Mouse (Mus musculus) midbrain, embryonic 16.5 days (tissue): ENCODE measurements around the gene Pcsk7. TPM values are rescaled to one million over a fixed set of nuclear protein-coding genes. Genes with fewer than 3 reads are reported as not detected.
A peak's percentile ranks its signal among the peaks of the same experiment; 100 is the strongest.

Source experiments
- ATAC-seq: fragments of 200-750 bp; cut with Nextera tagmentation; 2 replicates; pipeline ENCODE4 v1.8.0; 2017; ENCODE audit warnings: moderate TSS enrichment
- H3K27ac ChIP-seq: fragments of 300-500 bp; sonication (generic); 2 replicates; pipeline ENCODE4 v1.5.1; 2014; ENCODE audit warnings: mild to moderate bottlenecking, low read length, mixed read lengths
- H3K27me3 ChIP-seq: fragments of 300-500 bp; sonication (generic); 2 replicates; pipeline ENCODE4 v1.6.1; 2014; ENCODE audit warnings: low read depth, low read length, mixed read lengths; ENCODE audit not compliant: control insufficient read depth, insufficient read depth
- H3K36me3 ChIP-seq: fragments of 300-500 bp; sonication (generic); 2 replicates; pipeline ENCODE4 v1.6.1; 2014; ENCODE audit warnings: mild to moderate bottlenecking, low read length, moderate library complexity, mixed read lengths; ENCODE audit not compliant: control insufficient read depth, insufficient read depth
- H3K4me1 ChIP-seq: fragments of 300-500 bp; sonication (generic); 2 replicates; pipeline ENCODE4 v1.6.1; 2014; ENCODE audit warnings: mild to moderate bottlenecking, low read length, mixed read lengths; ENCODE audit not compliant: control insufficient read depth, insufficient read depth
- H3K4me2 ChIP-seq: fragments of 300-500 bp; sonication (generic); 2 replicates; pipeline ENCODE4 v1.6.1; 2014; ENCODE audit warnings: mild to moderate bottlenecking, low read length, mixed read lengths
- H3K4me3 ChIP-seq: fragments of 300-500 bp; sonication (generic); 2 replicates; pipeline ENCODE4 v1.5.1; 2014; ENCODE audit warnings: low read depth, mild to moderate bottlenecking, low read length, moderate library complexity, mixed read lengths
- H3K9ac ChIP-seq: fragments of 300-500 bp; sonication (generic); 2 replicates; pipeline ENCODE4 v1.6.1; 2014; ENCODE audit warnings: low read depth, low read length, mixed read lengths
- H3K9me3 ChIP-seq: fragments of 300-500 bp; sonication (generic); replicated peaks from 2 replicates; pipeline ENCODE4 v1.6.1; 2014; ENCODE audit warnings: mild to moderate bottlenecking, low read length, mixed read lengths; ENCODE audit not compliant: control insufficient read depth, poor library complexity, severe bottlenecking
- WGBS: fragments of 180-500 bp; shearing (Covaris S2); extraction: QIAGEN DNeasy Blood & Tissue Kit; methylation state at CpG from one replicate; pipeline ENCODE4 v1.1.7; 2014; 5-methylcytosine and 5-hydroxymethylcytosine counted together
- polyA plus RNA-seq: library from polyadenylated mRNA; unstranded; fragments of >200 nt; fragmentation: Nextera tagmentation; extraction: Ambion mirVana; gene quantifications from 2 replicates; pipeline ENCODE4 v1.2.1, GENCODE M21; 2015

Gene Pcsk7
- polyA plus RNA-seq, 1 experiment from 2014 or later = 22.6 TPM

DNA sequence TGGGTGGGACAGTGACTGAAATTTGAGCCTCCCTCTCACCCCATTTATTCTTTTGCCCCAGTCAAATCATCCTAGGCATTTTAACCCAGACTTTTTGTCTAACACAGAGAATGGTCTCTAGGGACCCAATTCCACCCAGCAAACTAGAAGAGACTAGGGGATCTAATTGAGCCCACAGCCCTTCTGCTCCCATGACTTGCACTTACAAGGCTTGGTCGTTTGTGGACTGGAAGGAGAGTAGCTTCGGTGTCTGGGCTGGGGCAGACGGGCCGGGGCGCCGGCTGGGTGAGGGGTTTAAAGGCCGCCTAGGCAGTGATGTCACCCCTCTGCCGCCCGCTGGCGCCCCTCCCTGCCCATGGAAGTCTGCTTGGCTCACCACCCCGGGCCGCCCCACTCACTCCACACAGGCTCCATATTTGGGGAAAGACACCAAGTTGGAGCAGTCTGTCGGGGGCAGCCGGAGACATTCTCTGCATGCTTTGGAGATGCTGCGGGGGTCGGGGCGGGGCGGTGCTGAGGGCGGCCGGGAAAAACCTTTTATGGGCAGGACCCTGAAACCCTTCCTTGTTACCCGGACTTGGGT lies 29.4 kb downstream of the Pcsk7 start, which contains the start of gene Tagln:
Gene Tagln, minus strand, starts transcription at position 431 of the 583 bp plus-strand sequence.
- H3K36me3 ChIP-seq = peaks cover 10% of the 10 kb centered on the region
- H3K9me3 ChIP-seq = no peaks in the 10 kb centered on the region
- ATAC-seq = no peak
- H3K27me3 ChIP-seq = no peaks in the 10 kb centered on the region
- 9% methylated on average over 21 of the region's 21 CpGs for WGBS
- no peak within 1 kb of the TSS for H3K27ac ChIP-seq
- H3K4me2 ChIP-seq = peak within 1 kb of the TSS; percentile 33
- no peak within 1 kb of the TSS; the same call in 1 of the 2 replicates for H3K9ac ChIP-seq
- no peak within 1 kb of the TSS for H3K4me3 ChIP-seq
- H3K4me1 ChIP-seq = no peaks in the 10 kb centered on the region

DNA sequence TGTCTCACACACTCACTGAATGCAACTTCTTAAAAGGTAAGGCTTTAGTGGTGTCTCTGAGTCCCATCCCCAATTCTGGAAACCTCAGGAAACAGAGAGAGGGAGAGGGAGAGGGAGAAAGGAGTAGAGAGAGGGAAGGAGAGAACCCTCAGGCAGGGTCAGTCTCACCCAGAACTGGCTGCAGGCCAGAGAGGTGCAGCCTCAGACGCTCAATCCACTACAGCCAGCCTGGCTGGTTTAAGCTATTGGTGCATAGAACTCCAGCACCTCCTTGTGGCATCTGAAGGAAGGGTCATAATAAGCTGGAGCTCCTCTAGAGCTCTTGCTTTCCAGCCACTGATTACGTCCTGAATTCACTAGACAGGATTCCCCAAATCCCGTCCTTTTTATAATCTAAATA lies 30.6 kb downstream of the Pcsk7 start:
- peaks cover 9% of the 10 kb centered on the region; the same call in 1 of the 2 replicates for H3K36me3 ChIP-seq
- no peaks in the 10 kb centered on the region for H3K4me1 ChIP-seq
- 23% methylated on average over 3 of the region's 3 CpGs for WGBS
- no peak overlapping the region for H3K9ac ChIP-seq
- H3K9me3 ChIP-seq = no peaks in the 10 kb centered on the region
- no peak overlapping the region for H3K4me3 ChIP-seq
- H3K27me3 ChIP-seq = no peaks in the 10 kb centered on the region
- no peak for ATAC-seq
- no peak overlapping the region for H3K4me2 ChIP-seq
- H3K27ac ChIP-seq = no peak overlapping the region

DNA sequence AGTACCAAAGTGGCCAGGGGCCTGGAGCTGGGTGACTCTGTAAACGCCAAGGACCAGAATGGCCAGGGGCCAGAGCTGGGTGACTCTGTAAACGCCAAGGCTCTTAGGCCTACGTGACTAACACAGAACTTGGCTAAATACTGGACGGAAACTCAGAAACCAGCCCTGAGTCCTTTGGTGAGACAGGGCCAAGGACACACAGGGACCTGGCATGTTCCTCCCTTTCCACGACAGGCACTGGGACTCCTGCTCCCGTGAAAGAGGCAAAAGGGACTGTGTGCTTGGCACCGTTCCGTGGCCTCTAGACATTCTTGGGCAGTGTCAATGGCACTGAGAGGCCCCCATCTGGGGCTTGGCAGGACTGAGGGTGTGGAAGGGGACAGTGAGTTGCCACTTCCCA lies 31.8 kb downstream of the Pcsk7 start:
- 92% methylated on average over 8 of the region's 8 CpGs for WGBS
- peaks cover 13% of the 10 kb centered on the region for H3K36me3 ChIP-seq

DNA sequence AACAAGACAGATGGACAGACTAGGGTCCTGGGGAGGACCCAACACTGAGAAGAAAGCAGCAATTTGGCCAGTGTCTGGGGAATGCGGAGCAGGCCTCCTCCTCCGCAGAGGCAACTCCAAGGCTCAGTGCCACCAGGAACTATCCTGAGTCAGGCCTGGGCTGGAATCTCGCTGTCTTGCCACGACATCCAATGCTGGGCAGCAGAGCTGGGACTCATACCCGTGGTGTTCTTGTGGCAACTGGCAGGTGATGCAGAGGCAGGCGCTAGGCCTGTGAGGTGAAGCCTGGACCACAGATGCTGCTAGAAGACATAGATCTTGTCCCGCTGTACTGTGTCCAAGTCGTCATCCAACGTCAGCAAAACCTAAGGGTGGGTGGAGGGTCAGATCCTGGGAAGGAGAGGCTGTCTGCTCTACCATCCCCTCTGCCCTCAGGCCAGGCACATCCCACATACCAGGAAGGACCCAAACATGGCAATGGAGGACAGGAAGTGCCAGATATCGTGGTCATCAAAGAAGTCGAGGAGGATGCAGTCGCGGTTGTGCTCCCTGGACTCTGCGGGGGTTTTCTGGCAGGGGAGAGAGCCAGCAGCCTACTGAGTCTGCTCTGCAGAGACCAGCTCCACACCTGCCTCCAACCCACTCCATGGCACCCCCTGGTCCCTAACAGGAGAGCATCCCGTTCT lies 32.8 kb downstream of the Pcsk7 start:
- 89% methylated on average over 15 of the region's 15 CpGs for WGBS
- Histone ChIP-seq H3K27me3 (no peaks in the 10 kb centered on the region), H3K4me2 (no peak overlapping the region), H3K9me3 (no peaks in the 10 kb centered on the region), H3K9ac (no peak overlapping the region), H3K4me1 (no peaks in the 10 kb centered on the region), H3K4me3 (no peak overlapping the region), H3K36me3 (peaks cover 21% of the 10 kb centered on the region), H3K27ac (no peak overlapping the region)
- no peak for ATAC-seq

More for the DNA sequence above, 31.8 kb downstream of the Pcsk7 start:
- no peaks in the 10 kb centered on the region for H3K9me3 ChIP-seq
- no peak overlapping the region for H3K4me2 ChIP-seq
- H3K27ac ChIP-seq = no peak overlapping the region
- no peak overlapping the region for H3K4me3 ChIP-seq
- H3K4me1 ChIP-seq = no peaks in the 10 kb centered on the region
- no peaks in the 10 kb centered on the region for H3K27me3 ChIP-seq
- no peak overlapping the region for H3K9ac ChIP-seq
- no peak for ATAC-seq

DNA sequence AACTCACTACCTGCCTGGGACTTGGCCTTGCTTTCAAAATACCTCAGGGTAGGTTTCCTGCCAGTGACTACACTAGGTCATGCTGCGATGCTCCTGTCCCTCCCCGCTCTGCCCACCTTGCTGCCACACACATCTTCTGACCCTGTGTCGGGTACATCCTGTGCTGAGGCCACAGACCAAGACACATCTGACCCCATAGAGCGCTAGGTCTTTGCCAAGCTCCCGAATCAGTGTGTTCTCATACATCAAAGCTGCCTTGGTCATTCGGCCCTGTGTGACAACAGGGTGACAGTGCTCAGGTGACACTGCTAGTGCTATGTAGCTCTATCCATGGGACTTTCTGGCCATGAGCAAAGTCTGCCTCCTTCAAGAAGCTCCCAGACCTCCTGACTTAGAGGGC lies 33.5 kb downstream of the Pcsk7 start:
- no peak for ATAC-seq
- Histone ChIP-seq H3K9me3 (no peaks in the 10 kb centered on the region), H3K27me3 (no peaks in the 10 kb centered on the region), H3K9ac (no peak overlapping the region), H3K4me3 (no peak overlapping the region), H3K27ac (no peak overlapping the region), H3K4me2 (no peak overlapping the region), H3K36me3 (peaks cover 25% of the 10 kb centered on the region), H3K4me1 (no peaks in the 10 kb centered on the region)
- 90% methylated on average over 6 of the region's 6 CpGs for WGBS

- Histone ChIP-seq H3K4me2 (no peak overlapping the region), H3K27me3 (no peaks in the 10 kb centered on the region), H3K9ac (no peak overlapping the region), H3K27ac (no peak overlapping the region), H3K9me3 (no peaks in the 10 kb centered on the region), H3K4me3 (no peak overlapping the region), H3K36me3 (peaks cover 30% of the 10 kb centered on the region), H3K4me1 (no peaks in the 10 kb centered on the region)
- 56% methylated on average over 18 of the region's 18 CpGs for WGBS
- no peak for ATAC-seq
Observed at GRCm38 (mm10) chr9:45941329-45941888, 35.1 kb downstream of the Pcsk7 start.

GRCm38 (mm10) chr9:45942464-45942863 lies 36.2 kb downstream of the Pcsk7 start:
- Histone ChIP-seq H3K9ac (no peak overlapping the region), H3K27me3 (no peaks in the 10 kb centered on the region), H3K9me3 (no peaks in the 10 kb centered on the region), H3K4me1 (no peaks in the 10 kb centered on the region), H3K27ac (no peak overlapping the region), H3K4me2 (no peak overlapping the region), H3K36me3 (peaks cover 35% of the 10 kb centered on the region), H3K4me3 (no peak overlapping the region)
- 95% methylated on average over 16 of the region's 16 CpGs for WGBS
- no peak for ATAC-seq

- Histone ChIP-seq H3K9ac (no peak overlapping the region), H3K27me3 (no peaks in the 10 kb centered on the region), H3K9me3 (no peaks in the 10 kb centered on the region), H3K27ac (no peak overlapping the region), H3K36me3 (peaks cover 35% of the 10 kb centered on the region), H3K4me1 (no peaks in the 10 kb centered on the region), H3K4me3 (no peak overlapping the region), H3K4me2 (no peak overlapping the region)
- no peak for ATAC-seq
- 90% methylated on average over 8 of the region's 8 CpGs for WGBS
Observed at GRCm38 (mm10) chr9:45942916-45943315, 36.6 kb downstream of the Pcsk7 start.
